In genomic region chr3:58977413-58977812, GRCm38 (mm10) we compare ENCODE assay signal across 22 mouse cellular contexts. TPM values are rescaled to one million over a fixed set of nuclear protein-coding genes. Genes with fewer than 3 reads are reported as not detected.
A peak's percentile ranks its signal among the peaks of the same experiment; 100 is the strongest.
DNase-seq lines count a peak whose midpoint lies in the region; ATAC-seq lines count a peak whose summit lies in the region.
"Had no signal": no experiment of that assay in that cellular context is flagged by ENCODE, and none has a peak within 500 bp of the region (broad histone marks: within the 10 kb centered on the region; RNA-seq: fewer than 3 reads in every experiment).

No protein-coding gene starts in this region.

- 90% methylated on average over 1 of the region's 1 CpGs for WGBS in midbrain, embryonic 15.5 days

- 0 out of 2 replicates have a peak, but pooled peaks have one; percentile 18 for ATAC-seq in common myeloid progenitor, adult 5-6 weeks (replicated peaks; ENCODE audit: low read depth, poor library complexity, severe bottlenecking)
- peak; percentile 70 for ATAC-seq in megakaryocyte progenitor cell, adult 5-6 weeks (replicated peaks; ENCODE audit: poor library complexity)
- peak; percentile 80 for ATAC-seq in megakaryocyte-erythroid progenitor cell, adult 5-6 weeks (replicated peaks; ENCODE audit: low FRiP score, low TSS enrichment, poor library complexity, severe bottlenecking)
- ATAC-seq in midbrain, embryonic 15.5 days (replicated peaks) = no peak
- ATAC-seq: activated CD4-positive, CD25-positive, alpha-beta regulatory T cell, adult 4 months; CD4-positive, CD25-positive, alpha-beta regulatory T cell, adult 4 months; Patski had no signal

- H3K9ac ChIP-seq in midbrain, embryonic 15.5 days = no peak overlapping the region

- H3K27me3 ChIP-seq in midbrain, embryonic 15.5 days (replicated peaks) = no peaks in the 10 kb centered on the region
- H3K27me3 ChIP-seq: CH12.LX, Patski had no signal

- no peak overlapping the region for H3K27ac ChIP-seq in midbrain, embryonic 15.5 days

- no peak for DNase-seq in frontal cortex, postnatal 36 days (ENCODE audit: low spot score in 2 of 2)
- DNase-seq in adrenal gland, adult 8-10 months = no peak
- DNase-seq: adrenal gland, adult 2 months; adrenal gland, postnatal 10 days; adrenal gland, postnatal 14 days; adrenal gland, postnatal 25 days; adrenal gland, postnatal 36 days; cerebellum, adult 11 months; cerebellum, adult 11-12 months; cerebellum, adult 18-20 months; cerebellum, adult 2 months had no signal

- no peaks in the 10 kb centered on the region for H3K36me3 ChIP-seq in midbrain, embryonic 15.5 days (replicated peaks)
- H3K36me3 ChIP-seq: G1E had no signal

- no peaks in the 10 kb centered on the region for H3K4me1 ChIP-seq in midbrain, embryonic 15.5 days

- no peak overlapping the region for H3K4me3 ChIP-seq in midbrain, embryonic 15.5 days

- H3K4me2 ChIP-seq in midbrain, embryonic 15.5 days = no peak overlapping the region

- H3K9me3 ChIP-seq in midbrain, embryonic 15.5 days = no peaks in the 10 kb centered on the region
- H3K9me3 ChIP-seq: G1E had no signal

RNA-seq across cellular contexts. Expression of gene Med12l, which starts 28.2 kb away (rescaled TPM):
- total RNA-seq in common myeloid progenitor, adult 5-6 weeks (2017) = 11.3 and 12.6 TPM in 2 replicates
- 1.2 and 1.8 TPM in 2 replicates for total RNA-seq in megakaryocyte progenitor cell, adult 5-6 weeks (2015)
- total RNA-seq in megakaryocyte progenitor cell, adult 5-6 weeks (2017) = 1.2 and 1.8 TPM in 2 replicates
- 3.5 and 8.4 TPM in 2 replicates for total RNA-seq in megakaryocyte-erythroid progenitor cell, adult 5-6 weeks (2014; fragmentation: Nextera tagmentation)
- total RNA-seq in megakaryocyte-erythroid progenitor cell, adult 5-6 weeks (2017) = 4.5 and 5.4 TPM in 2 replicates
- 4.5 TPM in 2 replicates for polyA plus RNA-seq in midbrain, embryonic 15.5 days (2015; fragmentation: Nextera tagmentation; extraction: Ambion mirVana)
- total RNA-seq in adrenal gland, adult 8-10 months (2022) = 10 to 100 TPM; 13.0 to 19.3 (median 16.9) TPM
- total RNA-seq: MEL had no signal
- polyA plus RNA-seq: C2C12, G1E had no signal
